ENCODE assay signal across 8 mouse cellular contexts in the genomic region with DNA sequence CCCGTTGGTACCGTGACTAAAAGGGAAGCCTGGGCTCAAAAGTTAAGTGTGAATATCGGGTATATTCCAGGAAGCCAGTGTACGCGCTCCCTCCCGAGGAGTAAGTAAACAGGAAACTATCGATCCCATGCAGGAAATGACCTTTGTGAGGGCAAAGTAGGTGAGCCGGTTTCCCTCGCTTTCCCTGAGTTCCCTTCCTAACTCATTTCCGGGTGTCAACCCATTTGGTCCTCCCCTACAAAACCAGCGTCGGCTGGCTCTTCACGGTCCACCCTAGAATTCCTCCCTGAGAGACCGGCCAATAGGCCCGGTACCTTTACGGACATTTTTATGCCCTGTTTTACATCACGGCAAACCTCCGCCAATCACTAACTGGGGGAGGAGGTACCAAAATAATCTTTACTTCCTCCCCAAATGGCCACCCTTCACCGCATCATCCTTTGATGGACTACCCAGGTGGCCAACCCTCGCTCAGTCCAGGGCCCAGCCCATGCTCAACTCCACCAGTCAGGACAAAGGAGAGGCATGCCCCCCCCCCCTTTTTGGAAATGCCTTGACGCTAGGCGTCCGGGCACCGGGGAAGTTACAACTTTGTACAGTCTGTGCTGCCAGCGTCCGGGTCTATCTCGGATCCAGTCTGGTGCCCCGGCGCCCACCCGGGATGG. TPM values are rescaled to one million over a fixed set of nuclear protein-coding genes. Genes with fewer than 3 reads are reported as not detected.
DNase-seq lines count a peak whose midpoint lies in the region; ATAC-seq and TF ChIP-seq lines count a peak whose summit lies in the region.

No protein-coding gene starts in this region.

- peak; percentile 97 for DNase-seq in Patski (ENCODE audit: low read depth, low spot score)
- DNase-seq in cerebellum, postnatal 14 days, result peak; percentile 97 to 98
- DNase-seq in frontal cortex, postnatal 14 days (ENCODE audit: low spot score in 2 of 2), result peak; percentile 93 to 97
- peak; percentile 95 for DNase-seq in hindbrain, embryonic 14.5 days (ENCODE audit: low spot score)
- DNase-seq in layer of hippocampus, postnatal 36 days, result peak; percentile 96 to 98
- peak; percentile 99 for DNase-seq in lung, postnatal 36 days
- DNase-seq in retina, postnatal 1 day, result peak; percentile 100
- DNase-seq in urinary bladder, adult 18-20 months (ENCODE audit: low spot score in 2 of 2), result peak; percentile 87 to 97

- CTCF ChIA-PET in Patski (lab: Charles Lee), result no interaction called here

- POLR2A ChIA-PET in Patski (lab: Charles Lee), result no interaction called here

- H3K27ac ChIP-seq in hindbrain, embryonic 14.5 days, result peak overlapping the region; percentile 90

- H3K27me3 ChIP-seq in Patski, result no peaks in the 10 kb centered on the region
- no peaks in the 10 kb centered on the region for H3K27me3 ChIP-seq in hindbrain, embryonic 14.5 days (ENCODE audit: control insufficient read depth, insufficient read depth, low read length)

- in situ Hi-C loops in Patski (cut with MboI; ENCODE audit: low pct_unique_long_range_greater_than_20kb), result no loop called here

- peaks cover 12% of the 10 kb centered on the region for H3K4me1 ChIP-seq in hindbrain, embryonic 14.5 days (replicated peaks; ENCODE audit: control insufficient read depth, insufficient read depth, low read length)

- under 1% methylated on average over 30 of the region's 30 CpGs for WGBS in hindbrain, embryonic 14.5 days

- TF ChIP-seq CTCF in Patski (IDR thresholded peaks at IDR 0.05), result no peak

- peak overlapping the region; percentile 49 for H3K4me3 ChIP-seq in hindbrain, embryonic 14.5 days (replicated peaks; ENCODE audit: low read length)

- peak; percentile 98 for ATAC-seq in Patski
- peak; percentile 99 for ATAC-seq in hindbrain, embryonic 14.5 days (ENCODE audit: low FRiP score)

- peak overlapping the region; percentile 55 for H3K9ac ChIP-seq in hindbrain, embryonic 14.5 days

- no peaks in the 10 kb centered on the region for H3K36me3 ChIP-seq in hindbrain, embryonic 14.5 days (replicated peaks; ENCODE audit: control insufficient read depth, insufficient read depth)

- H3K4me2 ChIP-seq in hindbrain, embryonic 14.5 days (replicated peaks), result peak overlapping the region; percentile 60

- H3K9me3 ChIP-seq in hindbrain, embryonic 14.5 days (ENCODE audit: control insufficient read depth, low read length), result no peaks in the 10 kb centered on the region

RNA-seq across cellular contexts. Expression of a gene that starts 9.0 kb away (rescaled TPM):
- polyA plus RNA-seq in Patski (2021), result 19.6 TPM
- 9.5 and 11.0 TPM in 2 replicates for polyA plus RNA-seq in hindbrain, embryonic 14.5 days (2014; fragmentation: Nextera tagmentation; extraction: Ambion mirVana)
- total RNA-seq in layer of hippocampus, postnatal 36 days (2021), result 10 to 100 TPM; 26.5 to 30.3 TPM

RNA-seq across cellular contexts. Expression of a gene that starts 9.3 kb away (rescaled TPM):
- 0.19 TPM for polyA plus RNA-seq in Patski (2021)
- polyA plus RNA-seq in hindbrain, embryonic 14.5 days (2014; fragmentation: Nextera tagmentation; extraction: Ambion mirVana), result 40.1 and 51.6 TPM in 2 replicates
- total RNA-seq in layer of hippocampus, postnatal 36 days (2021), result 100 to 1,000 TPM; 110 to 121 TPM

RNA-seq across cellular contexts. Expression of a gene that starts 45.2 kb away (rescaled TPM):
- not detected for polyA plus RNA-seq in Patski (2021)
- 1.6 and 1.9 TPM in 2 replicates for polyA plus RNA-seq in hindbrain, embryonic 14.5 days (2014; fragmentation: Nextera tagmentation; extraction: Ambion mirVana)
- under 1 TPM; 0.47 to 0.63 TPM for total RNA-seq in layer of hippocampus, postnatal 36 days (2021)

Comparison
In these comparisons a context has a peak if more than half of its experiments do, and no peak if none do; other contexts are left out.
1. Peak in every context shown above with its lines: DNase-seq, ATAC-seq, H3K4me3 ChIP-seq and H3K27ac ChIP-seq.
2. RNA of a gene that starts 9.3 kb away (polyA plus RNA-seq): 40.1 to 51.6 TPM in hindbrain, embryonic 14.5 days; 0.19 TPM in Patski (single experiment); every median in the first group is over 10 times any median in the second.